Mouse (Mus musculus) heart, adult 18-20 months (tissue): ENCODE measurements at regions not wholly inside any gene's neighbourhood (a gene's known extent, or its start where the extent isn't known, plus 50 kb on each side); places are given as distances from the start of the nearest gene placed in this dataset.
A peak's percentile ranks its signal among the peaks of the same experiment; 100 is the strongest.

Experiments
- DNase-seq, 2 experiments: peaks; one replicate each; pipeline ENCODE4 v3.0.0; 2021 to 2022; ENCODE audit warnings: mixed read lengths in 1 of 2

DNA sequence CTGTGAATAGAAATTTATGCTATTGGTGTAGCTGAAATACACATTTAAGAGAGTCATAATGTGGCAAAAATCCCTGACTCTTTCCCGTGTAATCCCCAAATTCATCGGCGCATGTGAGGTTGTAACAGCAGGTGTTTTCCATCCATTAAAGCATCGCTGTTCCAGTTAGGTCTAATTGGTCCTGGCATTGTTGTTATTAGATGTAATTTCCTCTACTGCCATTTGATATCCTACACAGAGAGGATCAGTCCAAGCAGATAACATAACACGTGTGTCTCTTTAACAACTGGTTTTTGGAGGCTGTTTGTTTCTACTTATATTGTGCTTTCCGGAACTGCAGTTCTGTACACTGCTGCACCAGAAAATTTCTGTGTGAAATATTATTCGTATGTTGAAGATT lies 101.8 kb downstream of the Vgll3 start:
- DNase-seq: no peak

- DNase-seq: no peak
Measured at GRCm38 (mm10) chr16:65925986-65926385, 110.9 kb downstream of the Vgll3 start.

DNA sequence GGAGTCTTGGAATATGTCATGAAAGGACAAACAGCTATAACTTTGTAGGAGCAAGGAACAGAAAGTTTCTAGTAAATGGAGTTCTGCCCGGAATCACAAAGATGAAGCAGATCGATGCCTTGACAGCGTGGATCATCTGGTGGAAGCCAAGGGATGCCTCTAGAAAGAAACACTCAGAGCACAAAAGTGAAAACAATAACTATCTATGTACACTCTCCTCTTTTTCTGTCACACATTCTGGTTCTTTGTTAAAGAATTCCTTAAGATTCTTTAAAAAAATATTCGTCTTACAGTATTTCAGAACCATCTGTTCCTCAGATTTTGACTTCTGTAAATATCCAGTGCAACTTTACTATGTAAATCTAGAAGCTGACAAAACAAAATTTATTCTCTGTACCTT lies 148.8 kb downstream of the Vgll3 start:
- DNase-seq: no peak

DNA sequence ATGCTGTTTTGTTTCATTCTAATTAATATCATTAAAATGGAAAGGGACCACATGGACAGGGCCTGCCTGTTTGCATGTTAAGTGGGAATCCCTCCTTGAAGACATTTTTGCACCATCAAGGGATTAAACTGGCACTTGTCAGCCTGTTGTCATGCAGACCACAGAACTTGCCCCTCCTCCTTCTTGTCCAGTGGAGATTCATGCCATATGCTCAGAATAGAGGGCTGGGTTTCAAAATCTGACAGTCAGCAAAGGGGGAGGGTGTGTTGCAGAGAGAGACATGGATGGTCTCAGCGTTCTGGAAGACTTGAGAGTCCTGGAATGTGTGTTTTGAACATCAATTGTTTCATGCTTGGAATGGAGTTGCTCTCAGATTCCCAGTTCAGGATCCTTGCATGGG lies 149.2 kb downstream of the Vgll3 start:
- no peak for DNase-seq

- no peak for DNase-seq
Measured at GRCm38 (mm10) chr16:65977075-65977474, 162.0 kb downstream of the Vgll3 start.

DNA sequence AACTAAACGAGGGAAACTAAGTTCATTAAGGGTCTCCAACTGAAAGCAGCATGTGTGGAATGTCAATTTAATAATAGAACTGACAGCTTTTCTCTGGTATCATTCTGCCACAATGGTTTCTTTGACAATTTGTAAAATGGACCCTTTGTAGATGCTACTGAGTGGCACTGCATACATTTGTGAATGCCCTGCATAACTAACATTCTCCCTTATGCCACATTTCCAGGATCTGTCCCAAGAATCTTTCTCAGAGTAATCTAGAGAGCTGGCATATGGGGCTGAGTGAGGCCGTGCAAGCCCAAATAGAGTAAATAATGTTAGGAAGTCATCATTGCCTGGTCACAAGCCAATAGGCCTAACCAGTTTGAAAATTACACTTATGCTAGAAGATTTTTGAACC lies 172.1 kb downstream of the Vgll3 start:
- DNase-seq: no peak

DNA sequence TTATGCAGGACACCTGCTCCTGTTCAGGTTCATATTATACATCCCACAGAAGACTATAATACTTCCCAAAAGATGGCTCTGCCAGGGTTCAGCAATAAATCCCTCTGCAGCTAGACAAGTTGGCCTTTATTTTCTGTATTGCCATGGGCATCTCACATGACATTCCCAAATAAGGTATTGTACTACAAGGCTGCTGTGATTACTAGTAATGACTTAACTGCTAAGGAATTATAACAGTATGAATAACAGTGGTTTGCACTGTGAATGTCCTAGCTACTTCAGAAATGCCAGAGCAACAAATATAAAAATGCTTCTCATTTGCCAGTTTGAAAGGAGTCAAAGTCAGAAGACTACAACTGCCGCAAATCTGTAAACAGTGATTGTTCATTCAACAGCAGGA lies 184.3 kb downstream of the Vgll3 start:
- DNase-seq: no peak

- DNase-seq: no peak
Measured at GRCm38 (mm10) chr16:66000728-66001273, 185.7 kb downstream of the Vgll3 start.

DNA sequence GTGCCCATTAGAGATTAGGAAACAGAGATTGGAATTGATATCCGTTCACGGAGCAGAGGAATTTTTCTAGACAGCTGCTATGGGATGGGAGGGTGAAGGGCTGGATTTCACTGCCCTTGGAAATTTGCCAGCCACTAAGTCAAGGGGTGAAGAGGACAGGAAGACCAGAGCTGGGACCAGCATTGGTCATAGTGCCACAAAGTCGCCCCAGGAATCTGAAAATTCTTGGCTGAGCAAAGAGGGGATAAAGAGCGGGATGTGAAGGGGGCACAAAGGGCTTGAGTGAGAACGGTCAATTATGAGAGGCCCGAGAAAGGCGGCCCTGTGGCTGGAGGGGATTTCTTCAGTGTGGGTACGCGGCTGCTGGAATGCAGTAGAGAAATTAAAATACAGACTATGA lies 189.6 kb downstream of the Vgll3 start:
- no peak for DNase-seq

DNA sequence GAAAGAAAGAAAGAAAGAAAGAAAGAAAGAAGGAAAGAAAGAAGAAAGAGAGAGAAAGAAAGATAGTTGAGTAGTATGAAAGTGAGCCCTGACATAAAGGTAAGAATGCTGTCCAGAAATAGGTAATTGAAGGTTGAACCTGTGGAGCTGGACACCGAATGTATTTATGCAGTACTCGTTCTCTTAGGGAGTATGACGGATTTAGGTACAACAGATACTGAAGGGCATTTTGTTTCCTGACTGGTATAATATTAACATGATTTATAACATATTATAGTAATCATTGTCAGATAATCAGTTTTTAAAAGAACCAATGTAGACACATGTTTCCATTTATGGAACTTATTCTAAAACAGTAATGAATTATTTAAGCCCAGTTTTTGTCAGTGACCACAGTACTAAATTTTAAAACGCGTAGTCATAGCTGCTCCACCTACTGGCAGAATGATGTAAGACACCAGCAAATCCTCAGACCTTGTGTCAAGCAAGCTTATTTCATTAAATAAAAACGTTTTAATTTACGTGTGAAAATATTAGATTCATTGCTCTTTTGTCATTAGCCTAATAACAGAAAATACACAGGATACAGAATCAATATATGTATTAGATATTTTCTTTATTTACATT lies 191.0 kb downstream of the Vgll3 start:
- peak; percentile 7 to 57 for DNase-seq

GRCm38 (mm10) chr16:66013608-66014007 lies 198.6 kb downstream of the Vgll3 start:
- DNase-seq: no peak

- no peak for DNase-seq
Measured at GRCm38 (mm10) chr16:66014861-66015602, 200.0 kb downstream of the Vgll3 start.

DNA sequence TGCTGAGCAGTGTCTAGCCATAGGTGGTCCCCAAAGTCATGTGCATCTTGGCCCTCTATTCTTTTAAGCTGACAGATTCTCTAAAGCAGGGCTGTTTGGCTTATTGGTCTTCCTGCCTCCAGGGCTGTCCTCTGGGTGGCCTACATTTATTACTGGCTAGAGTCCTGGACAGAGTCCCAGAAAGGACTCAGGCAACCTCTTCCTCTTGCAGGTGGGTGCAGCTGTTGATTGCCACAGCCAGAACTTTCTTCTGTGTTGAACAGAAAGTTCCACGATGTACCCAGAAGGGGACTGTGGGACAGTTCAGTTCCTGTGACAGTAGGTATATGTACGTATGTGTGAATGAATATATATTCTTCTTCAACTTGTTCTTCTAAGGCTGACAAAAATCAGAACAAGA lies 202.0 kb downstream of the Vgll3 start:
- DNase-seq: peak; percentile 47 to 53

DNA sequence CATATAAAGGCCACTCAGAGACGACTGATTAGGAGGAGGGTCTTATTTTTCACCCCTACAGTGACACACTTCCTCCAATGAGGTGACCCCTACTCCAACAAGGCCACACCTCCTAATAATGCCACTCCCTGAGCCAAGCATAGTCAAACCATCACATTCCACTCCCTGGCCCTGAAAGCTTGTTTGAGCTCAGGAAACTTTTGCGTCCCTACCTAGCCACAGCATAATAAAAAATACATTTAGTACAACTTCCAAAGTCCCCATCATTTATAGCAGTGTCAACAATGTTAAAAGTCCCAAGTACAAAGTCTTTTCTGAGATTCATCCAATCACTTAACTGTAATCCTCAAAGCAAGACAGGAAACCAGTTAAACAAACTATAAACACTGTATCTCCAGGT lies 208.3 kb downstream of the Vgll3 start:
- DNase-seq: no peak
